Mouse (Mus musculus) G1E (cell line): ENCODE measurements around the gene Ttyh1. TPM values are rescaled to one million over a fixed set of nuclear protein-coding genes. Genes with fewer than 3 reads are reported as not detected.

Source experiments
- ATAC-seq: 2 replicates; pipeline ENCODE4 v1.8.0; 2016; ENCODE audit warnings: mild to moderate bottlenecking; ENCODE audit not compliant: insufficient number of reproducible peaks, poor library complexity, low FRiP score, severe bottlenecking; ENCODE audit errors: extremely low read depth
- DNase-seq: peaks from one replicate; pipeline ENCODE4 v3.0.0; 2012; ENCODE audit warnings: low spot score
- H3K27me3 ChIP-seq: 2 replicates; pipeline ENCODE4 v1.6.1; 2012; ENCODE audit warnings: mild to moderate bottlenecking, low read length, inconsistent platforms; ENCODE audit not compliant: insufficient read depth
- H3K36me3 ChIP-seq: replicated peaks from 2 replicates; pipeline ENCODE3; 2012; ENCODE audit warnings: mild to moderate bottlenecking, inconsistent platforms
- H3K4me1 ChIP-seq: 2 replicates; pipeline ENCODE4 v1.6.1; 2012; ENCODE audit warnings: low read depth, low read length, inconsistent platforms, mixed read lengths; ENCODE audit not compliant: insufficient read depth
- H3K4me3 ChIP-seq: 2 replicates; pipeline ENCODE4 v1.5.1; 2012; ENCODE audit warnings: low read depth, mild to moderate bottlenecking, inconsistent platforms, low read length, moderate library complexity, mixed read lengths
- H3K9me3 ChIP-seq: replicated peaks from 2 replicates; pipeline ENCODE4 v1.6.1; 2012; ENCODE audit warnings: inconsistent platforms
- CTCF ChIP-seq: IDR thresholded peaks from 2 replicates; pipeline ENCODE4 v1.5.1; 2012; ENCODE audit warnings: low read depth, low read length, inconsistent platforms, mixed read lengths
- GATA1 ChIP-seq: IDR thresholded peaks from 2 replicates; pipeline ENCODE4 v1.6.1; 2012; ENCODE audit warnings: borderline replicate concordance, low read length, inconsistent platforms, mixed read lengths
- GATA2 ChIP-seq: IDR thresholded peaks from 2 replicates; pipeline ENCODE4 v1.6.1; 2012; ENCODE audit warnings: low read depth, low read length, inconsistent platforms, borderline replicate concordance
- POLR2AphosphoS5 ChIP-seq: IDR thresholded peaks from 2 replicates; pipeline ENCODE4 v1.6.1; 2012; ENCODE audit warnings: low read depth, low read length, inconsistent platforms; ENCODE audit not compliant: insufficient replicate concordance
- TAL1 ChIP-seq: conservative IDR thresholded peaks from 2 replicates; pipeline ENCODE4 v1.6.1; 2012; ENCODE audit warnings: low read depth, low read length, inconsistent platforms, mixed read lengths
- polyA plus RNA-seq: library from polyadenylated mRNA; stranded (reverse); fragments of >175 nt; gene quantifications from 2 replicates; pipeline ENCODE4 v1.2.3, GENCODE M21; 2012
- total RNA-seq, 2 experiments: library from RNA; stranded (forward) in 1 of 2; stranded (reverse) in 1 of 2; fragments of 200-1000 nt in 1 of 2; fragments of >200 nt in 1 of 2; fragmentation: Nextera tagmentation in 1 of 2; gene quantifications; 2 replicates each; pipeline ENCODE4 v1.2.3; 2014 to 2017

The Ttyh1 gene
- total and polyA plus RNA-seq, 3 experiments, result 0.11 TPM; not detected in 2

DNA sequence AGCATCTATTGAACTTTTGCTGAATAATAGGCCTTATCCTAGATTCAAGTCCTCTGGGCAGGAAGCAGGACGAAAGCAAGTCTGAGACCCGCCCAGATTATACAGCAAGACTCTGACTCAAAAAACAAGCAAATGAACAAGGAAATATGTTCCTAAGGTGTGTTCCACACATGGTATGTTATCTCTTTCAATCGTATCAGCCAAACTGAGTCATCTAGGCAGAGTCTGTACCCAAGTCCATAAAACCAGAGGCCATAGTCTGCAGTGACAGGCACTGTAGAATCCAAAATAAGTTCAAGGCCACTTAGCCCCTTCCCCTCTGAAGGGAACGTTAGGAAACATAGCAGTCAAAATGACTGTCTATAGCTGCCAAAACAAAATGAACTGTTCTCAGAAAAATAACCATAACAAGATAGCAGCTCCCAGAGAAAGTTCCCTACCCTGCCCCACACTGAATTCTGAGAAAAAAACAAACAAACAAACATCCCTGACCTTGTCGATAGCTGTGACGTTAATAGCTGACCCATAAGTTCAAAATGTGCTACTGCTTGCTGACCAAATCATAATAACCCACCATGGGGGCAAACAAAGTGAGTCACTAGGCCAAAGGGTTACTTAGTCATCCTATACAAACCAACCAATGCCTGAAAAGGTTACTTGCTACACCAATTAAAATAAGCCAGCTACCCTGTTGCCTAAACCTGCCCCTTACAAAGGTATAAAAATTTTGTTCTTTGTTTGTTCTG lies 51.2 kb downstream of the Ttyh1 start:
- no peak for DNase-seq
- no peak for ATAC-seq
- no peak overlapping the region for H3K4me3 ChIP-seq
- H3K9me3 ChIP-seq, result no peaks in the 10 kb centered on the region
- no peaks in the 10 kb centered on the region for H3K27me3 ChIP-seq
- no peak for TF ChIP-seq POLR2AphosphoS5
- TF ChIP-seq GATA1, result no peak
- TF ChIP-seq GATA2, result no peak
- TF ChIP-seq TAL1, result no peak
- TF ChIP-seq CTCF, result no peak
- H3K36me3 ChIP-seq, result no peaks in the 10 kb centered on the region
- H3K4me1 ChIP-seq, result peaks cover 2% of the 10 kb centered on the region; the same call in 1 of the 2 replicates

DNA sequence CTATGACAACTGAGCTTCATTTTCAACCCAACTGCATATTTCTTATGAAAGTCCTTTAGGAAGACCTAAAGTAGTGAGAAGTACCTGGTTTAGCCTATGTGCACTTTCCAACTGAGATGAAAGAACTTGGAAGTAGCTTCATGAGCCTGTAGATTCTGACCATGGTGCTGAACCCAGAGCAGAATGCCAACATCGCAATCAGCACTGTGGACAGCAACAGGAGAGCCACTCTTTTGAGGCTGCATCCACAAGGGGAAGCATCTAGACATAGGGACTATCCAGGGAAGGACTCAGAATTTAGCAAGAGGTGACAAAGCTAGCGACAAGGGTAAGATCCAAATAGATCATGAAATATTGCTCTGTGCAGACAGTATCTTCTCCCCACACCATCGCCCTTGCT lies 59.2 kb downstream of the Ttyh1 start:
- H3K9me3 ChIP-seq, result no peaks in the 10 kb centered on the region
- DNase-seq (no peak), ATAC-seq (no peak)
- TF ChIP-seq GATA1, result no peak
- TF ChIP-seq TAL1, result no peak
- TF ChIP-seq POLR2AphosphoS5, result no peak
- TF ChIP-seq GATA2, result no peak
- no peak for TF ChIP-seq CTCF
- no peak overlapping the region for H3K4me3 ChIP-seq
- H3K4me1 ChIP-seq, result no peaks in the 10 kb centered on the region
- no peaks in the 10 kb centered on the region for H3K27me3 ChIP-seq
- no peaks in the 10 kb centered on the region for H3K36me3 ChIP-seq

Other genes with a start within 250 kb of the Ttyh1 start
- 0.53 and 1.2 TPM in 2 replicates for gene Gm14548, start 221.3 kb upstream of the Ttyh1 start, total RNA-seq (2014; fragmentation: Nextera tagmentation)
- 4.8 and 4.9 TPM in 2 replicates for gene Gm14548, start 221.3 kb upstream of the Ttyh1 start, total RNA-seq (2017)
- gene Gm14548, start 221.3 kb upstream of the Ttyh1 start, polyA plus RNA-seq, result not detected in 2 replicates
- not detected in 2 replicates for gene Lilra6, start 203.9 kb upstream of the Ttyh1 start, total RNA-seq (2014; fragmentation: Nextera tagmentation)
- gene Lilra6, start 203.9 kb upstream of the Ttyh1 start, total RNA-seq (2017), result 1.9 and 2.1 TPM in 2 replicates
- gene Lilra6, start 203.9 kb upstream of the Ttyh1 start, polyA plus RNA-seq, result not detected in 2 replicates
- gene Lair1, start 56.2 kb upstream of the Ttyh1 start, total RNA-seq (2014; fragmentation: Nextera tagmentation), result 0.45 TPM in 1 of 2 replicates, not detected in the other
- gene Lair1, start 56.2 kb upstream of the Ttyh1 start, total RNA-seq (2017), result 3.4 and 4.3 TPM in 2 replicates
- gene Lair1, start 56.2 kb upstream of the Ttyh1 start, polyA plus RNA-seq, result 0.02 and 0.03 TPM in 2 replicates
- gene Leng8, start 17.6 kb downstream of the Ttyh1 start, total RNA-seq (2014; fragmentation: Nextera tagmentation), result 125 and 154 TPM in 2 replicates
- 37.5 and 40.8 TPM in 2 replicates for gene Leng8, start 17.6 kb downstream of the Ttyh1 start, total RNA-seq (2017)
- 132 and 135 TPM in 2 replicates for gene Leng8, start 17.6 kb downstream of the Ttyh1 start, polyA plus RNA-seq
- gene Leng9, start 31.0 kb downstream of the Ttyh1 start, total RNA-seq (2014; fragmentation: Nextera tagmentation), result 4.6 and 5.4 TPM in 2 replicates
- 3.7 TPM in 2 replicates for gene Leng9, start 31.0 kb downstream of the Ttyh1 start, total RNA-seq (2017)
- 1.8 and 2.9 TPM in 2 replicates for gene Leng9, start 31.0 kb downstream of the Ttyh1 start, polyA plus RNA-seq
- gene Cdc42ep5, start 45.5 kb downstream of the Ttyh1 start, total RNA-seq (2014; fragmentation: Nextera tagmentation), result 1.3 TPM in 1 of 2 replicates, not detected in the other
- 0.33 and 0.52 TPM in 2 replicates for gene Cdc42ep5, start 45.5 kb downstream of the Ttyh1 start, total RNA-seq (2017)
- gene Cdc42ep5, start 45.5 kb downstream of the Ttyh1 start, polyA plus RNA-seq, result 0.62 and 0.83 TPM in 2 replicates
- gene Lilra5, start 118.3 kb downstream of the Ttyh1 start, total RNA-seq (2014; fragmentation: Nextera tagmentation), result not detected in 2 replicates
- not detected in 2 replicates for gene Lilra5, start 118.3 kb downstream of the Ttyh1 start, total RNA-seq (2017)
- gene Lilra5, start 118.3 kb downstream of the Ttyh1 start, polyA plus RNA-seq, result not detected in 2 replicates
- gene Ncr1, start 218.3 kb downstream of the Ttyh1 start, total RNA-seq (2014; fragmentation: Nextera tagmentation), result not detected in 2 replicates
- gene Ncr1, start 218.3 kb downstream of the Ttyh1 start, total RNA-seq (2017), result 0.05 TPM in 1 of 2 replicates, not detected in the other
- gene Ncr1, start 218.3 kb downstream of the Ttyh1 start, polyA plus RNA-seq, result not detected in 2 replicates